ENCODE assay signal across 38 mouse cellular contexts in the genomic region with DNA sequence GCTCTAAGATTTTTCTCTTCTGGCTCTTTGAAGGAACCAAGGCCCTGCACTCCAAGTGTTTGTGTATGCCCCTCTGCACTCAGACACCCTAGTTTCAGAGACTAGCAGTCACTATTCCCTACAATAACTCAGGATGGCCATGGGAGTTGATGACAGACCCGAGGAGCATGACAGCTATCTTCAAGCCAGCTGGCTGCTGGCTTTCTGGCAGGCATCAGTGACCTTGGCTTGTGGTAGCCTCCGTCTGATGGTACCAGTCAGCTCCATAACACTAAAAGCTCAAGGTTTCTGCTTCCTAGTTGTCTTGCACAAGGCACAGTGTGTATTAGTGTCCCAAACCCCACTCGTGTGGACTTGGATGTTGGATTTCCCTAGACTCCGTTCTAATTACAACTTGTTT. TPM values are rescaled to one million over a fixed set of nuclear protein-coding genes. Genes with fewer than 3 reads are reported as not detected.
DNase-seq lines count a peak whose midpoint lies in the region; ATAC-seq lines count a peak whose summit lies in the region.
"Had no signal": no experiment of that assay in that cellular context is flagged by ENCODE, and none has a peak within 500 bp of the region (broad histone marks: within the 10 kb centered on the region; RNA-seq: fewer than 3 reads in every experiment).

No protein-coding gene starts in this region.

- H3K27ac ChIP-seq in forebrain, embryonic 16.5 days (ENCODE audit: low read length): no peak overlapping the region
- H3K27ac ChIP-seq: forebrain, embryonic 13.5 days; gastrocnemius, adult 2 months; hindbrain, embryonic 13.5 days; kidney, postnatal 0 days; liver, embryonic 14.5 days; macrophage; midbrain, embryonic 13.5 days; neural tube, embryonic 13.5 days had no signal

- 94% methylated on average over 4 of the region's 4 CpGs for WGBS in forebrain, embryonic 16.5 days

- intact Hi-C loops in heart, postnatal 25 days (cut with DNase I): loop anchor here (10.0 kb wide), 1 partner anchor 903 kb away; no protein-coding TSS in a partner anchor

- no peaks in the 10 kb centered on the region for H3K9me3 ChIP-seq in forebrain, embryonic 16.5 days (ENCODE audit: control insufficient read depth, low read length)
- H3K9me3 ChIP-seq: forebrain, embryonic 13.5 days; hindbrain, embryonic 13.5 days; midbrain, embryonic 13.5 days; neural tube, embryonic 13.5 days had no signal

- H3K4me3 ChIP-seq in forebrain, embryonic 16.5 days (replicated peaks; ENCODE audit: low read length): no peak overlapping the region
- H3K4me3 ChIP-seq: forebrain, embryonic 13.5 days; gastrocnemius, adult 2 months; hindbrain, embryonic 13.5 days; midbrain, embryonic 13.5 days; neural tube, embryonic 13.5 days had no signal

- H3K4me2 ChIP-seq in forebrain, embryonic 16.5 days (ENCODE audit: low read length): no peak overlapping the region
- H3K4me2 ChIP-seq: forebrain, embryonic 13.5 days; hindbrain, embryonic 13.5 days; midbrain, embryonic 13.5 days; neural tube, embryonic 13.5 days had no signal

- H3K4me1 ChIP-seq in forebrain, embryonic 16.5 days (replicated peaks; ENCODE audit: control insufficient read depth, insufficient read depth, low read length): no peaks in the 10 kb centered on the region
- H3K4me1 ChIP-seq: hindbrain, embryonic 13.5 days; midbrain, embryonic 13.5 days; neural tube, embryonic 13.5 days had no signal

- no peak for ATAC-seq in forebrain, embryonic 16.5 days
- ATAC-seq: activated CD4-positive, CD25-positive, alpha-beta regulatory T cell, adult 4 months; forebrain, embryonic 13.5 days; intestine, embryonic 16.5 days; midbrain, embryonic 13.5 days had no signal

- no peaks in the 10 kb centered on the region for H3K27me3 ChIP-seq in forebrain, embryonic 16.5 days (replicated peaks; ENCODE audit: control insufficient read depth, insufficient read depth, low read length)
- H3K27me3 ChIP-seq: CH12.LX; forebrain, embryonic 13.5 days had no signal

- H3K36me3 ChIP-seq in forebrain, embryonic 16.5 days (ENCODE audit: control insufficient read depth, insufficient read depth): no peaks in the 10 kb centered on the region
- H3K36me3 ChIP-seq: hindbrain, embryonic 13.5 days; midbrain, embryonic 13.5 days; neural tube, embryonic 13.5 days had no signal

- DNase-seq in heart, adult 11 months: peak; percentile 92
- no peak for DNase-seq in heart, postnatal 25 days (ENCODE audit: low spot score)
- DNase-seq in ovary, adult 18-20 months (ENCODE audit: low spot score): peak; percentile 56
- DNase-seq in ovary, postnatal 14 days (ENCODE audit: low spot score): no peak
- peak; percentile 66 for DNase-seq in adrenal gland, postnatal 10 days
- no peak for DNase-seq in adipocyte (ENCODE audit: low spot score)
- DNase-seq: cerebellum, adult 18-20 months; cerebellum, postnatal 36 days; gastrocnemius, adult 2 months; kidney, adult 8-10 months; layer of hippocampus, adult 9-11 months; liver; lung, adult 2 months; lung, postnatal 10 days; right cerebral cortex, adult 18-20 months; spleen, adult 18-20 months; thymus, postnatal 14 days had no signal

- no peak overlapping the region for H3K9ac ChIP-seq in forebrain, embryonic 16.5 days (replicated peaks; ENCODE audit: low read depth, low read length)
- H3K9ac ChIP-seq: forebrain, embryonic 13.5 days; hindbrain, embryonic 13.5 days; liver, embryonic 14.5 days; midbrain, embryonic 13.5 days; neural tube, embryonic 13.5 days had no signal

RNA-seq across cellular contexts. Expression of a gene that starts 18.7 kb away (rescaled TPM):
- under 1 TPM; 0.68 to 0.70 TPM for total RNA-seq in heart, postnatal 25 days (2021)
- 10 to 100 TPM; 17.3 to 29.7 TPM for total RNA-seq in adrenal gland, postnatal 10 days (2021)
- 19.8 and 21.0 TPM in 2 replicates for polyA plus RNA-seq in forebrain, embryonic 16.5 days (2015; fragmentation: Nextera tagmentation; extraction: Ambion mirVana)

RNA-seq across cellular contexts. Expression of a gene that starts 23.0 kb away (rescaled TPM):
- not detected for total RNA-seq in heart, postnatal 25 days (2021)
- total RNA-seq in adrenal gland, postnatal 10 days (2021): not detected
- not detected in 2 replicates for polyA plus RNA-seq in forebrain, embryonic 16.5 days (2015; fragmentation: Nextera tagmentation; extraction: Ambion mirVana)
- total RNA-seq: CH12.LX; gastrocnemius, adult 2 months; gastrocnemius, postnatal 4 days; heart, postnatal 36 days; left cerebral cortex, postnatal 14 days; megakaryocyte-erythroid progenitor cell, adult 5-6 weeks had no signal
- polyA plus RNA-seq: activated CD4-positive, CD25-positive, alpha-beta regulatory T cell, adult 4 months; C2C12; embryonic facial prominence, embryonic 11.5 days; forebrain, embryonic 13.5 days; frontal cortex, adult 2 months; heart, embryonic 14.5 days; hindbrain, embryonic 13.5 days; intestine, embryonic 16.5 days; kidney, postnatal 0 days; limb, embryonic 11.5 days; liver, embryonic 14.5 days; lung, adult 2 months; macrophage; midbrain, embryonic 13.5 days; neural tube, embryonic 13.5 days; stomach, embryonic 16.5 days had no signal

Comparison
In these comparisons a context has a peak if more than half of its experiments do, and no peak if none do; other contexts are left out.
1. DNase-seq: peak in heart, adult 11 months (single experiment), ovary, adult 18-20 months (single experiment) and adrenal gland, postnatal 10 days (single experiment); none in heart, postnatal 25 days (single experiment), ovary, postnatal 14 days (single experiment) and adipocyte (single experiment).
2. RNA of a gene that starts 18.7 kb away (total RNA-seq): 17.3 to 29.7 TPM in adrenal gland, postnatal 10 days; 0.68 to 0.70 TPM in heart, postnatal 25 days; every median in the first group is over 10 times any median in the second.